Mouse (Mus musculus) CH12.LX (cell line): ENCODE results near the gene Zfp408. TPM values are rescaled to one million over a fixed set of nuclear protein-coding genes. Genes with fewer than 3 reads are reported as not detected.

Source experiments
- DNase-seq: peaks from one replicate; pipeline ENCODE4 v3.0.0-alpha.2; 2013; ENCODE audit errors: extremely low read depth
- H3K27ac ChIP-seq: 2 replicates; pipeline ENCODE4 v1.5.1; 2012; ENCODE audit warnings: low read depth, mild to moderate bottlenecking, control low read depth, moderate library complexity; ENCODE audit not compliant: insufficient read depth
- H3K27me3 ChIP-seq: replicated peaks from 2 replicates; pipeline ENCODE3; 2012; ENCODE audit warnings: inconsistent platforms
- H3K36me3 ChIP-seq, 2 experiments: replicated peaks in 1 of 2; 2 replicates each; pipeline versions ENCODE3 to v1.6.1; 2012; ENCODE audit warnings: inconsistent platforms in 1 of 2, low read length in 1 of 2, mild to moderate bottlenecking in 1 of 2, mixed read lengths in 1 of 2, moderate library complexity in 1 of 2; ENCODE audit not compliant: control insufficient read depth in 1 of 2, insufficient read depth in 1 of 2
- H3K4me1 ChIP-seq, 2 experiments: 2 replicates each; pipeline ENCODE4 v1.6.1; 2012; ENCODE audit warnings: inconsistent platforms in 1 of 2, moderate library complexity in 1 of 2; ENCODE audit not compliant: insufficient read depth in 2 of 2, control insufficient read depth in 1 of 2
- H3K4me2 ChIP-seq: 2 replicates; pipeline ENCODE4 v1.6.1; 2012; ENCODE audit warnings: low read depth, mild to moderate bottlenecking, control low read depth; ENCODE audit not compliant: poor library complexity, insufficient read depth, severe bottlenecking
- H3K4me3 ChIP-seq, 3 experiments: fragments of 150-350 bp in 1 of 3; sonication (generic) in 1 of 3; replicated peaks in 1 of 3; 2 replicates each; pipeline versions ENCODE3 to v1.5.1; 2011 to 2012; ENCODE audit warnings: low read depth in 2 of 3, low read length in 2 of 3, mild to moderate bottlenecking in 2 of 3, moderate library complexity in 2 of 3, control low read depth in 1 of 3, improper control_type of control experiment in 1 of 3, inconsistent platforms in 1 of 3, mixed read lengths in 1 of 3; ENCODE audit not compliant: poor library complexity in 1 of 3
- H3K79me2 ChIP-seq: replicated peaks from 2 replicates; pipeline ENCODE4 v1.6.1; 2012; ENCODE audit warnings: mild to moderate bottlenecking, moderate library complexity; ENCODE audit not compliant: control insufficient read depth, poor library complexity, insufficient read depth, severe bottlenecking; ENCODE audit errors: extremely low read depth
- H3K9ac ChIP-seq: 2 replicates; pipeline ENCODE4 v1.6.1; 2012; ENCODE audit warnings: low read depth, mild to moderate bottlenecking, control low read depth, moderate library complexity; ENCODE audit not compliant: insufficient read depth
- H3K9me3 ChIP-seq: replicated peaks from 2 replicates; pipeline ENCODE3; 2012; ENCODE audit warnings: low read length, inconsistent platforms, mixed read lengths
- CHD2 ChIP-seq: IDR thresholded peaks from 2 replicates; pipeline ENCODE4 v1.6.1; 2011; ENCODE audit warnings: low read length, improper control_type of control experiment
- CTCF ChIP-seq, 2 experiments: IDR thresholded peaks in 1 of 2; conservative IDR thresholded peaks in 1 of 2; 2 replicates each; pipeline ENCODE4 v1.5.1; 2011 to 2012; ENCODE audit warnings: low read depth in 2 of 2, low read length in 2 of 2, improper control_type of control experiment in 1 of 2, inconsistent platforms in 1 of 2, mild to moderate bottlenecking in 1 of 2, moderate library complexity in 1 of 2
- ELF1 ChIP-seq: IDR thresholded peaks from 2 replicates; pipeline ENCODE4 v1.6.1; 2014; ENCODE audit warnings: low read depth, mild to moderate bottlenecking, inconsistent platforms, low read length, improper control_type of control experiment
- EP300 ChIP-seq: IDR thresholded peaks from 2 replicates; pipeline ENCODE4 v1.6.1; 2011; ENCODE audit warnings: low read length, improper control_type of control experiment
- IRF4 ChIP-seq: IDR thresholded peaks from 2 replicates; pipeline ENCODE4 v1.6.1; 2014; ENCODE audit warnings: low read depth, mild to moderate bottlenecking, inconsistent platforms, low read length, improper control_type of control experiment
- KAT2A ChIP-seq: IDR thresholded peaks from 2 replicates; pipeline ENCODE4 v1.6.1; 2012; ENCODE audit warnings: low read length, improper control_type of control experiment, inconsistent platforms; ENCODE audit not compliant: insufficient replicate concordance
- MAFK ChIP-seq: IDR thresholded peaks from 2 replicates; pipeline ENCODE4 v1.6.1; 2011; ENCODE audit warnings: low read length, improper control_type of control experiment; ENCODE audit not compliant: insufficient replicate concordance
- MAX ChIP-seq: IDR thresholded peaks from 2 replicates; pipeline ENCODE4 v1.6.1; 2011; ENCODE audit warnings: low read length, improper control_type of control experiment
- MAZ ChIP-seq: IDR thresholded peaks from 2 replicates; pipeline ENCODE4 v1.6.1; 2012; ENCODE audit warnings: low read depth, mild to moderate bottlenecking, inconsistent platforms, low read length, improper control_type of control experiment, moderate library complexity
- MEF2A ChIP-seq: IDR thresholded peaks from 2 replicates; pipeline ENCODE4 v1.6.1; 2014; ENCODE audit warnings: low read depth, mild to moderate bottlenecking, inconsistent platforms, low read length, improper control_type of control experiment, borderline replicate concordance
- MXI1 ChIP-seq: IDR thresholded peaks from 2 replicates; pipeline ENCODE4 v1.6.1; 2011; ENCODE audit warnings: mild to moderate bottlenecking, low read depth, low read length, improper control_type of control experiment
- MYC ChIP-seq: IDR thresholded peaks from 2 replicates; pipeline ENCODE4 v1.6.1; 2011; ENCODE audit warnings: low read depth, mild to moderate bottlenecking, improper control_type of control experiment, low read length
- NRF1 ChIP-seq: IDR thresholded peaks from 2 replicates; pipeline ENCODE4 v1.6.1; 2014; ENCODE audit warnings: low read depth, mild to moderate bottlenecking, inconsistent platforms, low read length, improper control_type of control experiment, moderate library complexity
- PAX5 ChIP-seq: IDR thresholded peaks from 2 replicates; pipeline ENCODE4 v1.6.1; 2012; ENCODE audit warnings: low read length, inconsistent platforms, mixed read lengths
- POLR2AphosphoS2 ChIP-seq: IDR thresholded peaks from 2 replicates; pipeline ENCODE4 v1.6.1; 2011; ENCODE audit warnings: low read depth, low read length, improper control_type of control experiment
- RAD21 ChIP-seq: IDR thresholded peaks from 2 replicates; pipeline ENCODE4 v1.6.1; 2011; ENCODE audit warnings: low read depth, mild to moderate bottlenecking, low read length, improper control_type of control experiment, moderate library complexity
- SIN3A ChIP-seq: IDR thresholded peaks from 2 replicates; pipeline ENCODE4 v1.6.1; 2012; ENCODE audit warnings: low read length, improper control_type of control experiment, inconsistent platforms
- SMC3 ChIP-seq: IDR thresholded peaks from 2 replicates; pipeline ENCODE4 v1.6.1; 2011; ENCODE audit warnings: low read depth, low read length, improper control_type of control experiment
- TBP ChIP-seq: conservative IDR thresholded peaks from 2 replicates; pipeline ENCODE4 v1.6.1; 2011; ENCODE audit warnings: low read depth, low read length, improper control_type of control experiment
- TCF12 ChIP-seq: IDR thresholded peaks from 2 replicates; pipeline ENCODE4 v1.6.1; 2014; ENCODE audit warnings: low read depth, mild to moderate bottlenecking, inconsistent platforms, low read length, improper control_type of control experiment
- UBTF ChIP-seq: IDR thresholded peaks from 2 replicates; pipeline ENCODE4 v1.6.1; 2012; ENCODE audit warnings: low read depth, mild to moderate bottlenecking, inconsistent platforms, low read length, improper control_type of control experiment, moderate library complexity
- USF1 ChIP-seq: IDR thresholded peaks from 2 replicates; pipeline ENCODE4 v1.6.1; 2014; ENCODE audit warnings: low read depth, mild to moderate bottlenecking, inconsistent platforms, low read length, improper control_type of control experiment
- USF2 ChIP-seq: conservative IDR thresholded peaks from 2 replicates; pipeline ENCODE4 v1.6.1; 2011; ENCODE audit warnings: low read depth, low read length, improper control_type of control experiment
- ZC3H11A ChIP-seq: IDR thresholded peaks from 2 replicates; pipeline ENCODE4 v1.6.1; 2012; ENCODE audit warnings: low read depth, mild to moderate bottlenecking, inconsistent platforms, low read length, improper control_type of control experiment
- ZNF384 ChIP-seq: IDR thresholded peaks from 2 replicates; pipeline ENCODE4 v1.6.1; 2012; ENCODE audit warnings: low read depth, low read length, improper control_type of control experiment, inconsistent platforms
- dilution Hi-C: fragments of 300-500 bp; cut with MboI; formaldehyde crosslinking; loops from 2 replicates; pipeline ENCODE4 v1.14.3; 2020; ENCODE audit warnings: low sequenced_read_pairs; ENCODE audit not compliant: extremely low pct_unique_long_range_greater_than_20kb, extremely low pct_ligation_motif_present
- in situ Hi-C: fragments of 300-500 bp; cut with MboI; formaldehyde crosslinking; loops from 3 replicates; pipeline ENCODE4 v1.14.3; 2019; ENCODE audit warnings: low sequenced_read_pairs, low pct_ligation_motif_present, low pct_unique_long_range_greater_than_20kb, mixed read lengths
- polyA plus RNA-seq: library from polyadenylated mRNA; unstranded; fragments of >175 nt; gene quantifications from 2 replicates; pipeline ENCODE4 v1.2.1, GENCODE M21; 2012; ENCODE audit warnings: low read depth; ENCODE audit not compliant: insufficient read length
- total RNA-seq, 2 experiments: library from RNA; depleted of rRNA; stranded (reverse); fragments of 300-350 nt in 1 of 2; fragments of >200 nt in 1 of 2; gene quantifications; 2 replicates each; pipeline ENCODE4 v1.2.3; 2012 to 2014

Gene Zfp408
- total and polyA plus RNA-seq, 3 experiments = 8.1 to 16.0 (median 9.2) TPM

- dilution Hi-C loops = no loop called here
- peaks cover 7 to 22% of the 10 kb centered on the region in 2 experiments; a peak in 3 of 4 replicates for H3K4me1 ChIP-seq
- TF ChIP-seq MAFK = no peak
- TF ChIP-seq ZC3H11A = no peak
- TF ChIP-seq MEF2A = no peak
- no peak for TF ChIP-seq MAX
- no peak for TF ChIP-seq USF2
- TF ChIP-seq PAX5 = no peak
- no peak for TF ChIP-seq USF1
- TF ChIP-seq MXI1 = no peak
- no peak for TF ChIP-seq CTCF (conservative IDR thresholded peaks at IDR 0.05 in 1 of 2, IDR thresholded peaks at IDR 0.05 in 1 of 2; ENCODE audit: low read depth in 2 of 2, low read length in 2 of 2)
- no peak for TF ChIP-seq TBP
- no peak for TF ChIP-seq CHD2
Measured at GRCm38 (mm10) chr2:91636727-91637338, 12.8 kb downstream of the Zfp408 start.

DNA sequence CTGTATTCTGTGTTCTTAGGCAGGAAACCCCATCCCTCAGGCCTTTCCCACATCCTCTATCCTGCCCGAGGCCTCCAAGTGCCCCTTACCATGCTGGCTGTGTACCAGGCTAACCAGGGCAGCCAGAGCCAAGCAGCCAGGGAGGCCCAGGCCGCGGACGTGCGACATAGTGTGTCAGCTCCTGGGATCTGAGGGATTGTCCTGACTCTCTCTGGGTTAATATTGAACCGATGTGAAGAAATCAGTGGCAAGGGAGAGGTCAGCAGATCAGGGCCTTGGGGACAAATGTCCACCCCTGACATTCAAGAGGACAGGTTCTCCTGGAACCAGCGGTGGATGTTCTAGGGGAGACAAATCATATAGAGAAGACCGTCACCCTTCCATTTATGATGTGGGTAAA is 13.4 kb downstream of the Zfp408 start, which contains the start of gene F2:
Gene F2 (minus strand): TSS at position 186 of the 400 bp plus-strand sequence.
- dilution Hi-C loops = no loop called here
- Histone ChIP-seq H3K27ac (no peak within 1 kb of the TSS), H3K36me3 (no peaks in the 10 kb centered on the region), H3K79me2 (no peaks in the 10 kb centered on the region), H3K9me3 (no peaks in the 10 kb centered on the region), H3K4me1 (peaks cover 7 to 22% of the 10 kb centered on the region in 2 experiments; a peak in 3 of 4 replicates), H3K9ac (no peak within 1 kb of the TSS), H3K4me3 (no peak within 1 kb of the TSS), H3K4me2 (no peak within 1 kb of the TSS), H3K27me3 (no peaks in the 10 kb centered on the region)
- in situ Hi-C loops = no loop called here
- TF ChIP-seq MYC (no peak), USF2 (no peak), CTCF (conservative IDR thresholded peaks at IDR 0.05 in 1 of 2, IDR thresholded peaks at IDR 0.05 in 1 of 2; ENCODE audit: low read depth in 2 of 2, low read length in 2 of 2) (no peak), ZC3H11A (no peak), ELF1 (no peak), EP300 (no peak)
- no peak for DNase-seq

More at GRCm38 (mm10) chr2:91636727-91637338, 12.8 kb downstream of the Zfp408 start:
- no peak overlapping the region for H3K9ac ChIP-seq
- no peaks in the 10 kb centered on the region for H3K27me3 ChIP-seq
- no peak overlapping the region for H3K27ac ChIP-seq
- no peaks in the 10 kb centered on the region for H3K9me3 ChIP-seq
- in situ Hi-C loops = no loop called here
- H3K4me3 ChIP-seq = no peak overlapping the region
- DNase-seq = no peak
- H3K4me2 ChIP-seq = no peak overlapping the region
- peaks cover 0 to 2% of the 10 kb centered on the region in 2 experiments for H3K36me3 ChIP-seq
- no peaks in the 10 kb centered on the region for H3K79me2 ChIP-seq

DNA sequence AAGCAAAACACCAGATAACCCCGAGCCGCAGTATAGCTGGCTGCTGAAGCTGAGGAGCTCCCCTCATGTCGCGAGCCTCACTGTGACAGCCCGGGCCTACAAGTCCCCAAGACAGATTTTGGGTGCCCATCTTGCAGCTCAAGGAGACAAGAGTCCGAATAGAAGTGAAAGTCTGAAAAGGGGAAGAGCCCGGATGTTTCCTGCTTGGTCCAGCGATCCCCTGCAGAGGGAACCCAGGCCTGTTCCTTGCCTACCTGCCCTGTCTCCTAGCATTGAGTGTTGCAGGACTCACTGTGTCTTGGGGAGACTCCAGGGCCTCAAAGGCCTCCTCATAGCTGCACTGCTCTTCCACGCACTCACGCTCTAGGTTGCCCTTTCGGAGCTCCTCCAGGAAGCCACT is 14.1 kb downstream of the Zfp408 start:
- Histone ChIP-seq H3K4me2 (no peak overlapping the region), H3K27me3 (no peaks in the 10 kb centered on the region), H3K79me2 (no peaks in the 10 kb centered on the region), H3K27ac (no peak overlapping the region), H3K9me3 (no peaks in the 10 kb centered on the region), H3K36me3 (no peaks in the 10 kb centered on the region), H3K4me1 (peaks cover 7 to 22% of the 10 kb centered on the region in 2 experiments; a peak in 3 of 4 replicates), H3K4me3 (no peak overlapping the region), H3K9ac (no peak overlapping the region)
- TF ChIP-seq SIN3A (no peak), CHD2 (no peak), MXI1 (no peak), MAFK (no peak), MEF2A (no peak), RAD21 (no peak), PAX5 (no peak), NRF1 (no peak), MAZ (no peak), POLR2AphosphoS2 (no peak), KAT2A (no peak), TBP (no peak), ZNF384 (no peak), ZC3H11A (no peak), SMC3 (no peak), IRF4 (no peak), UBTF (no peak), TCF12 (no peak), CTCF (conservative IDR thresholded peaks at IDR 0.05 in 1 of 2, IDR thresholded peaks at IDR 0.05 in 1 of 2; ENCODE audit: low read depth in 2 of 2, low read length in 2 of 2) (no peak)
- no peak for DNase-seq
- in situ Hi-C loops (no loop called here), dilution Hi-C loops (no loop called here)
